Mouse (Mus musculus) spleen, adult 2 months (tissue): ENCODE measurements around the gene Pde11a. TPM values are rescaled to one million over a fixed set of nuclear protein-coding genes. Genes with fewer than 3 reads are reported as not detected.

Experiments
- DNase-seq, 2 experiments: peaks; one replicate each; pipeline versions ENCODE4 v3.0.0 to v3.0.0-alpha.2; 2012 to 2021; ENCODE audit warnings: low spot score in 2 of 2, low read depth in 1 of 2
- H3K27ac ChIP-seq: fragments of 200-500 bp; 2 replicates; pipeline ENCODE4 v1.5.1; 2012; ENCODE audit warnings: low read length, inconsistent platforms; ENCODE audit not compliant: insufficient read depth
- H3K27me3 ChIP-seq: fragments of 200-500 bp; 2 replicates; pipeline ENCODE4 v1.6.1; 2012; ENCODE audit warnings: mild to moderate bottlenecking, moderate library complexity, low read length, inconsistent platforms; ENCODE audit not compliant: control insufficient read depth, insufficient read depth
- H3K36me3 ChIP-seq: fragments of 200-500 bp; 2 replicates; pipeline ENCODE4 v1.6.1; 2012; ENCODE audit warnings: mild to moderate bottlenecking, low read length, inconsistent platforms; ENCODE audit not compliant: control insufficient read depth, insufficient read depth
- H3K4me1 ChIP-seq: fragments of 200-500 bp; 2 replicates; pipeline ENCODE4 v1.6.1; 2011; ENCODE audit warnings: inconsistent platforms; ENCODE audit not compliant: control insufficient read depth, insufficient read depth, insufficient read length
- H3K4me3 ChIP-seq: fragments of 200-500 bp; 2 replicates; pipeline ENCODE4 v1.5.1; 2011; ENCODE audit warnings: mild to moderate bottlenecking, inconsistent platforms; ENCODE audit not compliant: insufficient read depth, insufficient read length; ENCODE audit errors: extremely low read depth
- CTCF ChIP-seq: fragments of 200-500 bp; IDR thresholded peaks from 2 replicates; pipeline ENCODE4 v1.5.1; 2011; ENCODE audit warnings: mild to moderate bottlenecking, inconsistent platforms; ENCODE audit not compliant: insufficient read depth, insufficient read length, insufficient replicate concordance; ENCODE audit errors: extremely low read depth
- POLR2A ChIP-seq: fragments of 200-500 bp; IDR thresholded peaks from 2 replicates; pipeline ENCODE4 v1.6.1; 2011; ENCODE audit warnings: low read depth, low read length, inconsistent platforms
- WGBS: fragments of 180-500 bp; shearing (Covaris S2); methylation state at CpG from one replicate; pipeline ENCODE4 v1.1.7; 2018; 5-methylcytosine and 5-hydroxymethylcytosine counted together
- polyA plus RNA-seq: library from polyadenylated mRNA; depleted of rRNA; stranded (reverse); fragments of >200 nt; gene quantifications from 2 replicates; pipeline ENCODE4 v1.2.3, GENCODE M21; 2012

Gene Pde11a
- polyA plus RNA-seq, 1 experiment, result 0.26 TPM

DNA sequence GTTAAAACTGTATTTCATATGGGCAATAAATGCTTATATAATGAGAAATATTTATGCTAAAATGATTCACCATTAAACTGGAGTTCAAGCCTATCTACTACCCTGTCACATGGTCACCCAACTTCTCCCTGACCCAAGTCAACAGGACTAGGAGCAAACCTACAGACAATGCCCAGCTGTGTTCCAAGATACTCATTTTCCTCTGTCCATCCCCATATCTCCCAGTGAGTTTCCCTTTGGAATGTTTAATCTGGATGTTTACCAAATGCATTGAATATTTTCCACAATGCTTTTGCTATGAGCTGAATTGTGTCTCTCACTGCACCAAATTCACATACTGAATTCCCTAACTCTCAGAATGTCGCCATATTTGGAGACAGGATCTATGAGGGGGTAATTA is 221.4 kb downstream of the Pde11a start:
- no peak overlapping the region for H3K4me3 ChIP-seq
- DNase-seq, result no peak
- 83% methylated on average over 1 of the region's 1 CpGs for WGBS
- no peaks in the 10 kb centered on the region for H3K27me3 ChIP-seq
- H3K4me1 ChIP-seq, result no peaks in the 10 kb centered on the region
- H3K36me3 ChIP-seq, result no peaks in the 10 kb centered on the region
- H3K27ac ChIP-seq, result no peak overlapping the region
- TF ChIP-seq POLR2A, result no peak
- TF ChIP-seq CTCF, result no peak

DNA sequence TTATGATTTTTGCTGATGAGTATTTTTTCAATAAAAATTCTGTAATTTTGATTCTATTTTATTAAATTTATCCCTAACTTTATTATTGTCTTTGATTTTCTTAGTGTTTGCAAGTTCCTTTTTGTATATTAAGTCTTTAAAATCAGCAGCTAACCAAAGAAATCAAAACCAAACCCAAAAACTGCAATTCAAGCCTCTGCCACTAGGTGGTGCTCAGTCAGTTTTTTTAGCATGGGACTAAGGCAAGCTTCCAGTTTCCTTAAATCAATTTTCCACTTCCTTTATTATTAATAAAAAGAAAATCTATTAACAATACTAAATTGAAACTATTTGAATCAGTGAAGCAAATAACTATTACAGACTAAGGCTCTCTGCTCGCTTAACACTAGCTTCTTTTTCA is 222.9 kb downstream of the Pde11a start:
- Histone ChIP-seq H3K4me3 (no peak overlapping the region), H3K36me3 (no peaks in the 10 kb centered on the region), H3K27ac (no peak overlapping the region), H3K4me1 (no peaks in the 10 kb centered on the region), H3K27me3 (no peaks in the 10 kb centered on the region)
- 71% methylated on average over 1 of the region's 1 CpGs for WGBS
- DNase-seq, result peak in 1 of 2 experiments; percentile 33
- TF ChIP-seq CTCF, result peak; percentile 8; the same call in 1 of the 2 replicates
- no peak for TF ChIP-seq POLR2A

DNA sequence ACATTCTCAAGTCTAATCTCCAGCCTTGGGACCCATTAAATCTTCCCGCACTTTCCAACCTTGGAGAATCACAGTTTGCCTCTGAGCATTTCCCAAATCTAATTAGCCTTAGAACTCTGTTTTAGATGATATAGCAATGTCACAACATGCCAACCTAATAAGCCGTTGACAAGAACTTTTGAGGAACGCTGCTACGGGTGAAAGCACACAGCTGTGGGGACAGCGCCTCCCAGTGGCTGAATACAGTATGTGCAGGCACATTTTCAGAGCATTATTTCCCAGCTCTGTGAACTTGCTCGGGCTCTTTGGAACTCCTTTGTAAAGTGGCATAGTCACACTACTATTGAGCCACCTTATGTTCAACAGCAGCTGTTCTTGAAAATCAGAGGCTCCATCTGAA is 223.8 kb downstream of the Pde11a start:
- Histone ChIP-seq H3K36me3 (no peaks in the 10 kb centered on the region), H3K27ac (no peak overlapping the region), H3K4me3 (no peak overlapping the region), H3K4me1 (no peaks in the 10 kb centered on the region), H3K27me3 (no peaks in the 10 kb centered on the region)
- DNase-seq, result no peak
- peak; percentile 67; the same call in 1 of the 2 replicates for TF ChIP-seq CTCF
- TF ChIP-seq POLR2A, result no peak
- WGBS, result 18% methylated on average over 6 of the region's 6 CpGs

DNA sequence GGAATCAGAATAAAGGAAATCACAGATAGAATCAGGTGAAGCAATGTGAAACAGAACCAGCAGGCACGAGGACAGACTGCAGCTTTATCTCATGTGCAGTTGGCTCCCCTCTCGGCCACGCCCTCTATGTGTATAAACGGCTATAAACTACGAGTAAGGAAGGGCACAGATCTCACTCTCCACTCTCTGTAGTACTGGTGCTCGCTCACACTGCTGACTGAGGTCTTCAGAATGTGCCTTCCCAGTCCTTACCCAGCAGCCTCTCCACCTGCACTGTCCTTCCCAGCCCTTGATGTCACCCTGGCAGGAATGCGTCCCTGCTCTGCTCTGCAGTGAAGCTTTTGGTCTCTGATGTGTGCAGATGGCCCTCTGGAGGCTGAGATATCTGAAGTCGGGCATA is 228.9 kb downstream of the Pde11a start:
- Histone ChIP-seq H3K27ac (no peak overlapping the region), H3K4me1 (no peaks in the 10 kb centered on the region), H3K27me3 (no peaks in the 10 kb centered on the region), H3K4me3 (no peak overlapping the region), H3K36me3 (no peaks in the 10 kb centered on the region)
- no peak for TF ChIP-seq CTCF
- TF ChIP-seq POLR2A, result no peak
- no peak for DNase-seq
- WGBS, result 39% methylated on average over 8 of the region's 8 CpGs

DNA sequence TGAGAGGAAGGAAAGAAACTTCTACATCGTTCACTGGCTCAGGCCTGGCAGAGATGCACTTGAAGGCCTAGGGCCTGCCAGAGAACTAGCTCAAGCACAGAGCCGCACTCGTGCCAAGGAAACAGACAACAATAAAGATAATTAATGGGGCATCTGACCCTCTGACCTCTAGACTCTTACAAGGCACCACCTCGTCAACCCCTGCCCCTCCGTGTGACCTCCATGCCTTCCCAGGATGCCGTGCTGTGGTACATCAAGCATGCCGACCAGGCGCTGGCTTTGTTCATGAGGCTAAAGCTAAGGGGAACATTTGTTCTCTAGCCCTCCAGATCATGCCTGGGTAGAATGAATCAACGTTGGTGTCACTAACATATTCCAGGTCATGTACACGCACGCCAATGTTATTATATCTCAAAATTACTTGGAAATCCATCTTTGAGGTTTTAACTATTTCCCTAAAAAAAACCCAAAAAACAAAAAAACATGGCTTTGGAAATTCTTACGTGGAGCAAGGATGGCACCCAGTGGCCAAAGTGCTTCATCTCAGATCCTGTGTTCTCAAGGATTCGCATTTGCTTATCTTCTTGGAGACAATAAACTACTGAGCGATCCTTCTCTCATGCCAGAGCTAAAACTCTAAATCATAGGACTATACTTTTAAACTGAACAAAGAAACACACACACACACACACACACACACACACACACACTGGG is 236.5 kb downstream of the Pde11a start:
- WGBS, result 81% methylated on average over 14 of the region's 14 CpGs
- Histone ChIP-seq H3K36me3 (no peaks in the 10 kb centered on the region), H3K27me3 (no peaks in the 10 kb centered on the region), H3K27ac (no peak overlapping the region), H3K4me1 (no peaks in the 10 kb centered on the region), H3K4me3 (no peak overlapping the region)
- no peak for DNase-seq
- no peak for TF ChIP-seq POLR2A
- no peak for TF ChIP-seq CTCF

DNA sequence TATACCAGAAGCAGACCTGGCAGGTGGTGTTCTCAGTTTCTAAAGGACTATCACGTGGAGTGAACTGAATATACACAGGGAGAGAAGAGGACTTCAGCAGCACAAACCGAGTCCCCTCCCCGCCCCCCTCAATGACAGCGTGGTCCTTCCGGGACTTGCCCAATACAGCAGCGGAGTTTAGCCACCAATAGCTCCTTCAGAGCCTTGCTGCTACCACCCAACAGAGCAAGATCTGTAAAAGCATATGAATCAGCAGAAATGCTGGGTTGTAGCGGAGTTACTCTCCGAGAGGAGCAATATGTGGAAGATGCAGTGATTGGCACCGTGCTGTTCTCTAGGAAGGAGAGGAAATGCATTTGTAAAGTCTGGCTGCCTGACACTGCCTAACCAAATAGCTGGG is 238.0 kb downstream of the Pde11a start:
- Histone ChIP-seq H3K4me1 (no peaks in the 10 kb centered on the region), H3K36me3 (no peaks in the 10 kb centered on the region), H3K27me3 (no peaks in the 10 kb centered on the region), H3K27ac (no peak overlapping the region), H3K4me3 (no peak overlapping the region)
- DNase-seq, result no peak
- TF ChIP-seq CTCF, result no peak
- no peak for TF ChIP-seq POLR2A
- WGBS, result 73% methylated on average over 9 of the region's 9 CpGs

DNA sequence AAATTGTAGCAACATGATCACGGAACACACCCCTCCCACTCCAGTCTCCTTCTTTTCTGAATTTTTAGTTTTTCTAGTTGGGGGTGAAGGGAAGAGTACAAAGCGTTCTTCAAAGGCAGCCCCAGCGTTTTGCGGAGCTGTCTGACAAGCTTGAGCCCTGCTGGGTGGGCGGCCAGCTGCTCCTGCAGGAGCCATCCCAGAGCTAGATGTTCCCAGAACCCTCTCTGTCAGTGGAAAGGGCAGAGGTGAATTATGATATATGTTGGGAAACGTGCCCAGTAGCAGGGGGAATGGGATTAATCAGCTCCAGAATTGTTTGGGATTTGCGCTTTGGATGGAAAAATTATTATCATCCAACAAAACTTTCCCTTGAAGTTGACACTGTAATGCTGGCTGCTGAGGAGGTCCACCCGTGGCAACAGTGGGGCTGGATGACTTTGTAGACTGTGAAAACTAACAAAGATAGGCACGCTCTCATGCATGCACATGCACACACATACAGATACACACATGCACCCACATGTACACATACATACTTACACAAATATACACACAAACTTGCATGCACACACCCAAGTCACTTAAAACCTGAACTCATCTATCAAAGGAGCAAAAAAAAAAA is 238.7 kb downstream of the Pde11a start:
- no peak overlapping the region for H3K4me3 ChIP-seq
- no peak for DNase-seq
- TF ChIP-seq POLR2A (no peak), CTCF (no peak)
- no peaks in the 10 kb centered on the region for H3K36me3 ChIP-seq
- H3K27me3 ChIP-seq, result no peaks in the 10 kb centered on the region
- no peaks in the 10 kb centered on the region for H3K4me1 ChIP-seq
- 88% methylated on average over 9 of the region's 9 CpGs for WGBS
- no peak overlapping the region for H3K27ac ChIP-seq
